Mouse (Mus musculus): ENCODE measurements around the gene Serpina3a. TPM values are rescaled to one million over a fixed set of nuclear protein-coding genes. Genes with fewer than 3 reads are reported as not detected.

The Serpina3a gene
- total RNA-seq, 2 experiments from 2014 or later, result not detected

- ATAC-seq (replicated peaks; ENCODE audit: poor library complexity, severe bottlenecking), result no peak
Observed at GRCm38 (mm10) chr12:104141506-104141905, 29.0 kb downstream of the Serpina3a start.

- ATAC-seq (replicated peaks; ENCODE audit: poor library complexity, severe bottlenecking), result peak; percentile 88
Observed at GRCm38 (mm10) chr12:104142427-104142826, 29.9 kb downstream of the Serpina3a start.

DNA sequence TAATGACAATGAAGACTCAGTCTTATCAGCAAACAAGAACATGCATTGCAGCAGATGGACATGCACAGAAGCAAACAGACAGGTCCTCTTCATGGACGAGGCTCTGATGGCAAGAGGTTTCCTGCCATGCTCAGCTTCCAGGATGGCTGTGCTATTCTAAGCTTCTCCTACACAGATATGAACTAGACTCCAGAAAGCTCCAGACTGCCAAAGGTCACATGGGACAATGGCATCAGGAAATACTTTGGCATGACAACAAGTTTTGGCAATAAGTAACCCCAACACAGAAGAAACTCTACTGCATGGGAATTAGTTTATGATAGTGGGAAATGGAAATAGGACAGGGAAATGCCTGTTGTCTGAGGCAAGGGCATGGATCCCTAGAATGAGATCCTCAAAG, 30.8 kb downstream of the Serpina3a start:
- no peak for ATAC-seq (replicated peaks; ENCODE audit: poor library complexity, severe bottlenecking)

- ATAC-seq (replicated peaks; ENCODE audit: poor library complexity, severe bottlenecking), result no peak
Observed at GRCm38 (mm10) chr12:104145571-104145970, 33.0 kb downstream of the Serpina3a start.

- ATAC-seq (replicated peaks; ENCODE audit: poor library complexity, severe bottlenecking), result 0 out of 2 replicates have a peak, but pooled peaks have one; percentile 17
Observed at GRCm38 (mm10) chr12:104151989-104152388, 39.5 kb downstream of the Serpina3a start.

DNA sequence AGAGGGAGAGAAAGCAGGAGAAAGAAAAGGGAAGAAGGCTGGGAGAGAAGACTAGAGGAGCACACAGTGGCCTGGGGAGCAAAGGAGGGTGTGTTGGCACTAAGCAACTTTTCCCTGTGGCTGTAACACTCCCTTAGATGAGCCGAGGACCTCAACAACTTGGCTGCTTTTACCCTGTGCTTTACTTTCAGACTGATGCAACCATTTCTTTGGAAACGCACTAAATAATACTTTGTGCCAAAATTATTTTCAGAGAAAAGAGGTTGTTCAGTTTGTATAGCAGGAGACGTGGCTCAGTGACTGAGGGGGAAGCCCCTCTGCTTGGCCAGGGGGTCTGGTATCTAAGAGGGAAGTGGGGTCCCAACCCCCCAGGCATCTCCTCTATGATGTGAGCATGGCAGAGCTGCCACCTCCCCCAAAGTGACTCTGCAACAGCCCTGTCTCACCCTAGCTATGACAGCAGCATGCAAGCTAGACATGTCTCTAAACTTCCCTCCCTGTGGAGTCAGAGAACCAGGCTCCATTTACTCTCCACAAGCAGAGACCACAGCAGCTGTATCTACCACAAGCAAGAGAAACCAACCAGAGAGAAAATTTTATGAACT, 40.6 kb downstream of the Serpina3a start:
- ATAC-seq (replicated peaks; ENCODE audit: poor library complexity, severe bottlenecking), result no peak

DNA sequence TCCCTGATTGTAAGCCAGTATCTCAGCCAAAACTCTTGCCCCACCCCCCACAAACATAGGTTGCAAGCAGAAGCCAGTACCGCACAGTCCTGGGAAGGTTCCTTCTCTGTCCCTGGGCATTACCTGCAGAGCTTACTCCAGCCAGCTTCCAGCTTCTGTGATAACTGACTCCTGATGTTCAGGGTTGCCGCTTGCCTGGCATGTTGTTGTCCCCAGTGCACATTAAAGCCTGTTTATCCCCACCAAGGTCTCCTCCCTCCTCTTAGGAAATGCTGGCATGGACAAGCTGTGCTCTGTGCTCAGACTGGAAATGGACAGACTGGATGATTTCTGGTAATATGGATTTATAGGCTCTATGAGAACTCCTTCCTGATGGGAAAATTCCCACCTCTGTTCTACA, 41.1 kb downstream of the Serpina3a start, which contains the start of gene Serpina3c:
TSS of gene Serpina3c (minus strand) at position 215 of the 400 bp plus-strand sequence.
- no peak for ATAC-seq (replicated peaks; ENCODE audit: poor library complexity, severe bottlenecking)

Other genes starting within 250 kb of the Serpina3a start
- gene Serpina1a, start 249.2 kb upstream of the Serpina3a start, total RNA-seq (2014; fragmentation: Nextera tagmentation), result not detected in 2 replicates
- not detected in 2 replicates for gene Serpina1a, start 249.2 kb upstream of the Serpina3a start, total RNA-seq (2017)
- gene Serpina1c, start 207.8 kb upstream of the Serpina3a start, total RNA-seq (2014; fragmentation: Nextera tagmentation), result not detected in 2 replicates
- not detected in 2 replicates for gene Serpina1c, start 207.8 kb upstream of the Serpina3a start, total RNA-seq (2017)
- gene Serpina1e, start 153.7 kb upstream of the Serpina3a start, total RNA-seq (2014; fragmentation: Nextera tagmentation), result not detected in 2 replicates
- not detected in 2 replicates for gene Serpina1e, start 153.7 kb upstream of the Serpina3a start, total RNA-seq (2017)
- 0.17 TPM in 1 of 2 replicates, not detected in the other for gene Serpina11, start 122.8 kb upstream of the Serpina3a start, total RNA-seq (2014; fragmentation: Nextera tagmentation)
- not detected in 2 replicates for gene Serpina11, start 122.8 kb upstream of the Serpina3a start, total RNA-seq (2017)
- gene Serpina9, start 99.0 kb upstream of the Serpina3a start, total RNA-seq (2014; fragmentation: Nextera tagmentation), result not detected in 2 replicates
- not detected in 2 replicates for gene Serpina9, start 99.0 kb upstream of the Serpina3a start, total RNA-seq (2017)
- gene Serpina12, start 68.3 kb upstream of the Serpina3a start, total RNA-seq (2014; fragmentation: Nextera tagmentation), result not detected in 2 replicates
- 0.13 TPM in 1 of 2 replicates, not detected in the other for gene Serpina12, start 68.3 kb upstream of the Serpina3a start, total RNA-seq (2017)
- gene Serpina5, start 11.6 kb upstream of the Serpina3a start, total RNA-seq (2014; fragmentation: Nextera tagmentation), result not detected in 2 replicates
- not detected in 2 replicates for gene Serpina5, start 11.6 kb upstream of the Serpina3a start, total RNA-seq (2017)
- gene Serpina3b, start 15.3 kb downstream of the Serpina3a start, total RNA-seq (2014; fragmentation: Nextera tagmentation), result not detected in 2 replicates
- not detected in 2 replicates for gene Serpina3b, start 15.3 kb downstream of the Serpina3a start, total RNA-seq (2017)
- gene Serpina3c, start 41.1 kb downstream of the Serpina3a start, total RNA-seq (2014; fragmentation: Nextera tagmentation), result not detected in 2 replicates
- gene Serpina3c, start 41.1 kb downstream of the Serpina3a start, total RNA-seq (2017), result not detected in 2 replicates
- 0.69 TPM in 1 of 2 replicates, not detected in the other for gene Serpina3f, start 101.8 kb downstream of the Serpina3a start, total RNA-seq (2014; fragmentation: Nextera tagmentation)
- gene Serpina3f, start 101.8 kb downstream of the Serpina3a start, total RNA-seq (2017), result 0.62 and 1.6 TPM in 2 replicates
- gene Serpina3g, start 123.5 kb downstream of the Serpina3a start, total RNA-seq (2014; fragmentation: Nextera tagmentation), result 30.4 and 34.2 TPM in 2 replicates
- 26.5 and 29.7 TPM in 2 replicates for gene Serpina3g, start 123.5 kb downstream of the Serpina3a start, total RNA-seq (2017)
- gene Serpina3i, start 150.4 kb downstream of the Serpina3a start, total RNA-seq (2014; fragmentation: Nextera tagmentation), result not detected in 2 replicates
- gene Serpina3i, start 150.4 kb downstream of the Serpina3a start, total RNA-seq (2017), result not detected in 2 replicates
- not detected in 2 replicates for gene Serpina3j, start 201.8 kb downstream of the Serpina3a start, total RNA-seq (2014; fragmentation: Nextera tagmentation)
- not detected in 2 replicates for gene Serpina3j, start 201.8 kb downstream of the Serpina3a start, total RNA-seq (2017)
- gene Serpina3k, start 225.8 kb downstream of the Serpina3a start, total RNA-seq (2014; fragmentation: Nextera tagmentation), result not detected in 2 replicates
- gene Serpina3k, start 225.8 kb downstream of the Serpina3a start, total RNA-seq (2017), result not detected in 2 replicates
- not detected in 2 replicates for gene Serpina3m, start 225.8 kb downstream of the Serpina3a start, total RNA-seq (2014; fragmentation: Nextera tagmentation)
- gene Serpina3m, start 225.8 kb downstream of the Serpina3a start, total RNA-seq (2017), result not detected in 2 replicates